Mouse (Mus musculus): ENCODE results near the gene Sccpdh. TPM values are rescaled to one million over a fixed set of nuclear protein-coding genes. Genes with fewer than 3 reads are reported as not detected.
"Not testable (repeated sequence)": the region's sequence is repeated elsewhere in the genome, so short reads cannot be mapped to it uniquely, and the experiment has no call there.

The Sccpdh gene
- polyA plus RNA-seq, 1 experiment = 43.1 TPM

GRCm38 (mm10) chr1:179668836-179669537 lies 977 bp downstream of the Sccpdh start:
- no peak for DNase-seq (ENCODE audit: low spot score)

- DNase-seq (ENCODE audit: low spot score) = no peak
These were observed 6.3 kb downstream of the Sccpdh start for GRCm38 (mm10) chr1:179674355-179674754.

GRCm38 (mm10) chr1:179677031-179677430 lies 9.0 kb downstream of the Sccpdh start:
- no peak for DNase-seq (ENCODE audit: low spot score)

- no peak for DNase-seq (ENCODE audit: low spot score)
These were observed 11.3 kb downstream of the Sccpdh start for GRCm38 (mm10) chr1:179679326-179679725.

GRCm38 (mm10) chr1:179682753-179683152 lies 14.7 kb downstream of the Sccpdh start:
- DNase-seq (ENCODE audit: low spot score) = not testable (repeated sequence)

- DNase-seq (ENCODE audit: low spot score) = no peak
These were observed 18.3 kb downstream of the Sccpdh start for GRCm38 (mm10) chr1:179686348-179686747.

GRCm38 (mm10) chr1:179686781-179687180 lies 18.8 kb downstream of the Sccpdh start:
- no peak for DNase-seq (ENCODE audit: low spot score)

- DNase-seq (ENCODE audit: low spot score) = no peak
These were observed 19.3 kb downstream of the Sccpdh start for GRCm38 (mm10) chr1:179687305-179687704.

GRCm38 (mm10) chr1:179687966-179688365 lies 20.0 kb downstream of the Sccpdh start:
- DNase-seq (ENCODE audit: low spot score) = no peak

- no peak for DNase-seq (ENCODE audit: low spot score)
These were observed 20.4 kb downstream of the Sccpdh start for GRCm38 (mm10) chr1:179688415-179688814.

GRCm38 (mm10) chr1:179688914-179689313 lies 20.9 kb downstream of the Sccpdh start:
- no peak for DNase-seq (ENCODE audit: low spot score)

- no peak for DNase-seq (ENCODE audit: low spot score)
These were observed 21.5 kb downstream of the Sccpdh start for GRCm38 (mm10) chr1:179689479-179689878.

- DNase-seq (ENCODE audit: low spot score) = no peak
These were observed 36.1 kb downstream of the Sccpdh start for GRCm38 (mm10) chr1:179704150-179704549.

GRCm38 (mm10) chr1:179705154-179705553 lies 37.1 kb downstream of the Sccpdh start:
- no peak for DNase-seq (ENCODE audit: low spot score)

- DNase-seq (ENCODE audit: low spot score) = no peak
These were observed 41.4 kb downstream of the Sccpdh start for GRCm38 (mm10) chr1:179709390-179709789.

GRCm38 (mm10) chr1:179710739-179711138 lies 42.7 kb downstream of the Sccpdh start:
- DNase-seq (ENCODE audit: low spot score) = no peak

GRCm38 (mm10) chr1:179712658-179713057 lies 44.6 kb downstream of the Sccpdh start:
- DNase-seq (ENCODE audit: low spot score) = no peak

GRCm38 (mm10) chr1:179713367-179713766 lies 45.4 kb downstream of the Sccpdh start:
- DNase-seq (ENCODE audit: low spot score) = no peak

GRCm38 (mm10) chr1:179715289-179715688 lies 47.3 kb downstream of the Sccpdh start:
- not testable (repeated sequence) for DNase-seq (ENCODE audit: low spot score)

GRCm38 (mm10) chr1:179715786-179716185 lies 47.8 kb downstream of the Sccpdh start:
- no peak for DNase-seq (ENCODE audit: low spot score)

GRCm38 (mm10) chr1:179722811-179723469 lies 54.9 kb downstream of the Sccpdh start:
- no peak for DNase-seq (ENCODE audit: low spot score)

- DNase-seq (ENCODE audit: low spot score) = no peak
These were observed 60.7 kb downstream of the Sccpdh start for GRCm38 (mm10) chr1:179728661-179729060.

GRCm38 (mm10) chr1:179731391-179731790 lies 63.4 kb downstream of the Sccpdh start:
- no peak for DNase-seq (ENCODE audit: low spot score)

Measured in urinary bladder, adult 2 months (tissue).